Comparison of ENCODE assay signal across 22 mouse cellular contexts in the genomic region with DNA sequence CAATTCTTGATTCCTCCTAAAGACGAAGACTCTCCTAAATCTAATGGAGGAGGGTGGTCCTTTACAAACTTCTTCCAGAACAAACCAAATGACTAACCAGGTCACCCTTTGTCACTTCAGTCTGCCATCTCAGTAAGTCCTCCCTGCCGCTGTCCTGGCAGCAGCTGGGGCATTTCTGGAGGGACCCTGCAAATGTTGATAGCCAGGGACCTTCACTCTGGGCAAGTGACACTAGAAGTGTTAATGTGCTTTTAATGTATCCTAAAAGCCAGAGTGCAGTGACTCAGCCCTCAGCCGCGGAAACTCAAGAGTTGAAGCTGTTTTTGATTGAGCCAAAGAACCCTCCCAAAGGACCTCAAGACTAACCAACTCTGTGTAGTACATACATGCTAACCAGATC.
"Had no signal": no experiment of that assay in that cellular context is flagged by ENCODE, and none has a peak within 500 bp of the region (broad histone marks: within the 10 kb centered on the region; RNA-seq: fewer than 3 reads in every experiment).

No protein-coding gene starts in this region.

- H3K4me2 ChIP-seq: limb, embryonic 15.5 days; liver, embryonic 12.5 days; liver, embryonic 15.5 days; lung, embryonic 14.5 days; midbrain, embryonic 12.5 days; midbrain, embryonic 15.5 days; neural tube, embryonic 12.5 days; neural tube, embryonic 15.5 days had no signal

- H3K4me3 ChIP-seq: layer of hippocampus, adult 2 months; limb, embryonic 15.5 days; liver, embryonic 12.5 days; liver, embryonic 15.5 days; midbrain, embryonic 12.5 days; midbrain, embryonic 15.5 days; neural tube, embryonic 12.5 days; neural tube, embryonic 15.5 days had no signal

- H3K36me3 ChIP-seq: midbrain, embryonic 12.5 days; midbrain, embryonic 15.5 days had no signal

- H3K27ac ChIP-seq: kidney, postnatal 0 days; layer of hippocampus, adult 2 months; limb, embryonic 15.5 days; liver, embryonic 12.5 days; liver, embryonic 15.5 days; macrophage; midbrain, embryonic 12.5 days; midbrain, embryonic 15.5 days; neural tube, embryonic 12.5 days; neural tube, embryonic 15.5 days; stomach, postnatal 0 days had no signal

- DNase-seq: kidney, adult 2 months; kidney, postnatal 25 days; layer of hippocampus, adult 9-11 months; lung, embryonic 14.5 days; lung, postnatal 14 days; right cerebral cortex, adult 18-20 months; right cerebral cortex, postnatal 14 days; right cerebral cortex, postnatal 4 days; thymus, adult 2 months; thymus, postnatal 14 days; thymus, postnatal 4 days had no signal

- H3K9ac ChIP-seq: limb, embryonic 15.5 days; liver, embryonic 12.5 days; liver, embryonic 15.5 days; lung, embryonic 14.5 days; midbrain, embryonic 12.5 days; midbrain, embryonic 15.5 days; neural tube, embryonic 12.5 days; neural tube, embryonic 15.5 days had no signal

- H3K9me3 ChIP-seq: limb, embryonic 15.5 days; liver, embryonic 12.5 days; liver, embryonic 15.5 days; midbrain, embryonic 12.5 days; midbrain, embryonic 15.5 days; neural tube, embryonic 12.5 days; neural tube, embryonic 15.5 days had no signal

- H3K4me1 ChIP-seq: liver, embryonic 12.5 days; liver, embryonic 15.5 days had no signal

- H3K27me3 ChIP-seq: limb, embryonic 15.5 days; liver, embryonic 12.5 days; liver, embryonic 15.5 days; midbrain, embryonic 12.5 days; midbrain, embryonic 15.5 days; neural tube, embryonic 12.5 days; neural tube, embryonic 15.5 days had no signal

- ATAC-seq: liver, embryonic 12.5 days; midbrain, embryonic 15.5 days had no signal
